Mouse (Mus musculus) embryonic facial prominence, embryonic 12.5 days (tissue): Measurements from ENCODE around the gene Fscn2. TPM values are rescaled to one million over a fixed set of nuclear protein-coding genes. Genes with fewer than 3 reads are reported as not detected.
"Not testable (repeated sequence)": the region's sequence is repeated elsewhere in the genome, so short reads cannot be mapped to it uniquely, and the experiment has no call there.

ENCODE experiments used
- ATAC-seq: fragments of 200-750 bp; cut with Nextera tagmentation; 2 replicates; pipeline ENCODE4 v1.8.0; 2017; ENCODE audit not compliant: insufficient number of reproducible peaks, insufficient read depth, low FRiP score, low TSS enrichment
- H3K27ac ChIP-seq: fragments of 300-500 bp; sonication (generic); 2 replicates; pipeline ENCODE4 v1.5.1; 2016; ENCODE audit warnings: mild to moderate bottlenecking
- H3K27me3 ChIP-seq: fragments of 300-500 bp; sonication (generic); 2 replicates; pipeline ENCODE4 v1.6.1; 2016; ENCODE audit warnings: mild to moderate bottlenecking, moderate library complexity
- H3K36me3 ChIP-seq: fragments of 300-500 bp; sonication (generic); 2 replicates; pipeline ENCODE4 v1.6.1; 2016; ENCODE audit warnings: mild to moderate bottlenecking
- H3K4me1 ChIP-seq: fragments of 300-500 bp; sonication (generic); 2 replicates; pipeline ENCODE4 v1.6.1; 2016
- H3K4me2 ChIP-seq: fragments of 300-500 bp; sonication (generic); replicated peaks from 2 replicates; pipeline ENCODE4 v1.6.1; 2016; ENCODE audit warnings: mild to moderate bottlenecking, moderate library complexity
- H3K4me3 ChIP-seq: fragments of 300-500 bp; sonication (generic); 2 replicates; pipeline ENCODE4 v1.5.1; 2016; ENCODE audit warnings: mild to moderate bottlenecking
- H3K9ac ChIP-seq: fragments of 300-500 bp; sonication (generic); 2 replicates; pipeline ENCODE4 v1.6.1; 2016; ENCODE audit warnings: mild to moderate bottlenecking, moderate library complexity
- H3K9me3 ChIP-seq: fragments of 300-500 bp; sonication (generic); 2 replicates; pipeline ENCODE4 v1.6.1; 2016; ENCODE audit warnings: mild to moderate bottlenecking, moderate library complexity
- WGBS: fragments of 180-500 bp; shearing (Covaris S2); methylation state at CpG from one replicate; pipeline ENCODE4 v1.1.7; 2016; 5-methylcytosine and 5-hydroxymethylcytosine counted together
- microRNA-seq: library from miRNA; unstranded; fragments of <30 nt; microRNA quantifications from one replicate; pipeline ENCODE4, GENCODE M21; 2017
- polyA plus RNA-seq: library from polyadenylated mRNA; unstranded; fragments of >200 nt; fragmentation: Nextera tagmentation; extraction: Ambion mirVana; gene quantifications from 2 replicates; pipeline ENCODE4 v1.2.1, GENCODE M21; 2016

Gene Fscn2
- polyA plus RNA-seq, 1 experiment from 2014 or later = 0.61 TPM

- Histone ChIP-seq H3K36me3 (peaks cover 68% of the 10 kb centered on the region), H3K4me3 (no peak overlapping the region), H3K27ac (no peak overlapping the region), H3K4me2 (no peak overlapping the region), H3K27me3 (no peaks in the 10 kb centered on the region), H3K9ac (no peak overlapping the region), H3K9me3 (no peaks in the 10 kb centered on the region), H3K4me1 (no peaks in the 10 kb centered on the region)
- WGBS = 72% methylated on average over 2 of the region's 2 CpGs
- no peak for ATAC-seq
Observed at GRCm38 (mm10) chr11:120387157-120387556, 25.8 kb downstream of the Fscn2 start.

- Histone ChIP-seq H3K27me3 (no peaks in the 10 kb centered on the region), H3K27ac (no peak overlapping the region), H3K4me1 (no peaks in the 10 kb centered on the region), H3K4me2 (no peak overlapping the region), H3K9ac (no peak overlapping the region), H3K9me3 (no peaks in the 10 kb centered on the region), H3K36me3 (peaks cover 68% of the 10 kb centered on the region), H3K4me3 (no peak overlapping the region)
- ATAC-seq = no peak
- WGBS = 96% methylated on average over 9 of the region's 9 CpGs
Observed at GRCm38 (mm10) chr11:120388580-120388979, 27.2 kb downstream of the Fscn2 start.

- Histone ChIP-seq H3K4me1 (no peaks in the 10 kb centered on the region), H3K27ac (no peak overlapping the region), H3K4me2 (no peak overlapping the region), H3K9ac (no peak overlapping the region), H3K27me3 (no peaks in the 10 kb centered on the region), H3K9me3 (no peaks in the 10 kb centered on the region), H3K36me3 (peaks cover 60% of the 10 kb centered on the region), H3K4me3 (no peak overlapping the region)
- ATAC-seq = no peak
- WGBS = 84% methylated on average over 4 of the region's 4 CpGs
Observed at GRCm38 (mm10) chr11:120395661-120396060, 34.3 kb downstream of the Fscn2 start.

GRCm38 (mm10) chr11:120397602-120398001, 36.3 kb downstream of the Fscn2 start:
- WGBS = 90% methylated on average over 2 of the region's 2 CpGs
- Histone ChIP-seq H3K9ac (no peak overlapping the region), H3K27ac (no peak overlapping the region), H3K36me3 (peaks cover 70% of the 10 kb centered on the region), H3K4me1 (no peaks in the 10 kb centered on the region), H3K27me3 (no peaks in the 10 kb centered on the region), H3K4me3 (no peak overlapping the region), H3K4me2 (no peak overlapping the region), H3K9me3 (no peaks in the 10 kb centered on the region)
- no peak for ATAC-seq

GRCm38 (mm10) chr11:120399319-120399718, 38.0 kb downstream of the Fscn2 start:
- 90% methylated on average over 2 of the region's 2 CpGs for WGBS

GRCm38 (mm10) chr11:120404814-120405213, 43.5 kb downstream of the Fscn2 start:
- H3K36me3 ChIP-seq = peaks cover 94% of the 10 kb centered on the region
- no peaks in the 10 kb centered on the region for H3K9me3 ChIP-seq
- no peak overlapping the region for H3K4me2 ChIP-seq
- H3K27ac ChIP-seq = no peak overlapping the region
- no peak overlapping the region for H3K9ac ChIP-seq
- ATAC-seq = no peak
- no peak overlapping the region for H3K4me3 ChIP-seq
- 93% methylated on average over 1 of the region's 1 CpGs for WGBS
- no peaks in the 10 kb centered on the region for H3K4me1 ChIP-seq
- H3K27me3 ChIP-seq = no peaks in the 10 kb centered on the region

More at GRCm38 (mm10) chr11:120399319-120399718, 38.0 kb downstream of the Fscn2 start:
- ATAC-seq = no peak
- Histone ChIP-seq H3K4me2 (no peak overlapping the region), H3K4me1 (no peaks in the 10 kb centered on the region), H3K9me3 (no peaks in the 10 kb centered on the region), H3K27ac (no peak overlapping the region), H3K4me3 (no peak overlapping the region), H3K9ac (no peak overlapping the region), H3K27me3 (no peaks in the 10 kb centered on the region), H3K36me3 (peaks cover 72% of the 10 kb centered on the region)

GRCm38 (mm10) chr11:120405867-120406266, 44.5 kb downstream of the Fscn2 start:
- Histone ChIP-seq H3K27ac (no peak overlapping the region), H3K4me2 (no peak overlapping the region), H3K9ac (no peak overlapping the region), H3K36me3 (peaks cover 94% of the 10 kb centered on the region), H3K4me1 (no peaks in the 10 kb centered on the region), H3K9me3 (no peaks in the 10 kb centered on the region), H3K4me3 (no peak overlapping the region), H3K27me3 (no peaks in the 10 kb centered on the region)
- ATAC-seq = no peak
- 92% methylated on average over 3 of the region's 3 CpGs for WGBS

GRCm38 (mm10) chr11:120406445-120406844, 45.1 kb downstream of the Fscn2 start:
- no peaks in the 10 kb centered on the region for H3K9me3 ChIP-seq
- no peak overlapping the region for H3K27ac ChIP-seq
- no peaks in the 10 kb centered on the region for H3K4me1 ChIP-seq
- H3K9ac ChIP-seq = no peak overlapping the region
- no peak for ATAC-seq
- H3K4me3 ChIP-seq = no peak overlapping the region
- H3K27me3 ChIP-seq = no peaks in the 10 kb centered on the region
- no peak overlapping the region for H3K4me2 ChIP-seq
- WGBS = 83% methylated on average over 1 of the region's 1 CpGs
- peaks cover 94% of the 10 kb centered on the region for H3K36me3 ChIP-seq

- not testable (repeated sequence) for H3K9ac ChIP-seq, H3K4me3 ChIP-seq, H3K27me3 ChIP-seq, H3K4me1 ChIP-seq, H3K27ac ChIP-seq, H3K9me3 ChIP-seq, ATAC-seq, H3K4me2 ChIP-seq
- WGBS = 98% methylated on average over 7 of the region's 10 CpGs
- peaks cover 84% of the 10 kb centered on the region for H3K36me3 ChIP-seq
Observed at GRCm38 (mm10) chr11:120413621-120414020, 52.3 kb downstream of the Fscn2 start.

Small RNA genes lying within 50 kb of the gene (microRNA-seq; reads per million reads assigned to microRNA genes)
- gene Gm23419 (not detected), gene Mir6935 (1.1 reads per million)

Other genes with a start within 250 kb of the Fscn2 start
- 95.0 and 99.5 TPM in 2 replicates for gene Slc38a10, start 210.2 kb upstream of the Fscn2 start, polyA plus RNA-seq
- gene Bahcc1, start 128.6 kb upstream of the Fscn2 start, polyA plus RNA-seq = 16.8 and 18.8 TPM in 2 replicates
- gene Actg1, start 13.0 kb upstream of the Fscn2 start, polyA plus RNA-seq = 3,148 and 3,183 TPM in 2 replicates
- gene Faap100, start 17.2 kb downstream of the Fscn2 start, polyA plus RNA-seq = 44.6 and 48.3 TPM in 2 replicates
- gene Nploc4, start 76.2 kb downstream of the Fscn2 start, polyA plus RNA-seq = 48.8 and 52.9 TPM in 2 replicates
- gene Tspan10, start 81.1 kb downstream of the Fscn2 start, polyA plus RNA-seq = 2.1 and 3.6 TPM in 2 replicates
- 0.28 TPM in 1 of 2 replicates, not detected in the other for gene Pde6g, start 92.0 kb downstream of the Fscn2 start, polyA plus RNA-seq
- 11.2 and 12.0 TPM in 2 replicates for gene Oxld1, start 96.5 kb downstream of the Fscn2 start, polyA plus RNA-seq
- 41.8 and 42.2 TPM in 2 replicates for gene Ccdc137, start 96.6 kb downstream of the Fscn2 start, polyA plus RNA-seq
- 62.9 and 64.2 TPM in 2 replicates for gene Arl16, start 106.1 kb downstream of the Fscn2 start, polyA plus RNA-seq
- 126 and 128 TPM in 2 replicates for gene Mrpl12, start 123.1 kb downstream of the Fscn2 start, polyA plus RNA-seq
- 52.6 and 57.4 TPM in 2 replicates for gene Slc25a10, start 130.3 kb downstream of the Fscn2 start, polyA plus RNA-seq
- gene Gcgr, start 169.2 kb downstream of the Fscn2 start, polyA plus RNA-seq = 1.7 and 2.1 TPM in 2 replicates
- gene Mcrip1, start 188.2 kb downstream of the Fscn2 start, polyA plus RNA-seq = 234 and 242 TPM in 2 replicates
- 0.36 TPM in 1 of 2 replicates, not detected in the other for gene Ppp1r27, start 189.6 kb downstream of the Fscn2 start, polyA plus RNA-seq
- 622 and 637 TPM in 2 replicates for gene P4hb, start 211.7 kb downstream of the Fscn2 start, polyA plus RNA-seq
- 561 and 568 TPM in 2 replicates for gene Arhgdia, start 220.1 kb downstream of the Fscn2 start, polyA plus RNA-seq
- gene Alyref, start 236.8 kb downstream of the Fscn2 start, polyA plus RNA-seq = 683 and 688 TPM in 2 replicates
- gene Anapc11, start 236.9 kb downstream of the Fscn2 start, polyA plus RNA-seq = 191 and 198 TPM in 2 replicates
- 0.99 TPM in 1 of 2 replicates, not detected in the other for gene Npb, start 246.9 kb downstream of the Fscn2 start, polyA plus RNA-seq